Mouse (Mus musculus): ENCODE measurements around the gene Zbtb3. TPM values are rescaled to one million over a fixed set of nuclear protein-coding genes. Genes with fewer than 3 reads are reported as not detected.

Zbtb3 gene
- polyA plus RNA-seq, 1 experiment: 1.6 TPM

DNA sequence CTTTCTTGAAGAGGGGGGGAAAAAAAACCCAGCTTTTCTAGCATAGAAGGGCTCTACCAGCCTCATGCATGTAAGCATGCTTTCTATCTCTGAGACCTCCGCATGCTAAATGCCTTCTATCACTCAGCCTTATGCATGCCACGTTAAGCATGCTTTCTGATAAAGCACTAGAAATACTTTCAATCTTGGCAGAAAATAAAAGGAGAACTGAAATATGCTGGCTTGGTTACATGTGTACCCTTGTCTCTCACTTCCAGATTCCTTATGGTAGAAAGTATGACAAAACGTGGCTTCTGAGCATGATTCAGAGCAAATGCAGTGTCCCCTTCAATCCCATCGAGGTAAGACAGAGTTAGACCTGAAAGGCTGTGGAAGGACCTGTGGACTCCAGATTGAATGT lies 39.1 kb upstream of the Zbtb3 start:
- H3K36me3 ChIP-seq (ENCODE audit: control insufficient read depth, insufficient read depth, low read length): peaks cover 8% of the 10 kb centered on the region
- WGBS: 86% methylated on average over 4 of the region's 4 CpGs

DNA sequence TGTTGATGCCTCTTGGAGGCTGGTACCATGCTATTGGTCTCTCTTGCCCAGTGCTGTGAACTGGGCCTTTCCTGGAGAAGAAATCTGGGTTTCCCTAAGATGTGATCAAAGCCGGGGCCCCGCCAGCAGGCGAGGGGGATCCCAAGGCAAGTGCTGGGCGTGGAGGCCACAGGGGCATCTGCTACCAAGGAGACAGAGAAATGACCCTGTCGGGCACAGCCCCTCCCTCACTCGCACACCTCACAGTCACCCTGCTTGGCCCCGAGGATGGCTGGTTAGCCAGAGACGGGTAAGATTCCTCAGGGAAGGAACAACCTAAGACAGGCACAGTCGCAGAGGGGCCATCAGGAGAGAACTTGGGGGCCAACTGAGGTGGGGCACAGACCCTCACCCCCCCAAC lies 36.8 kb upstream of the Zbtb3 start:
- WGBS: 98% methylated on average over 9 of the region's 9 CpGs
- H3K36me3 ChIP-seq (ENCODE audit: control insufficient read depth, insufficient read depth, low read length): peaks cover 8% of the 10 kb centered on the region
- TF ChIP-seq POLR2A (IDR thresholded peaks at IDR 0.05; ENCODE audit: low read depth, low read length) (no peak), CTCF (conservative IDR thresholded peaks at IDR 0.05; ENCODE audit: insufficient read depth, insufficient read length, low read depth, low read length) (no peak)

More for the DNA sequence above, 39.1 kb upstream of the Zbtb3 start:
- Histone ChIP-seq H3K4me1 (ENCODE audit: control insufficient read depth, insufficient read depth, low read length) (no peaks in the 10 kb centered on the region), H3K27me3 (replicated peaks; ENCODE audit: control insufficient read depth, insufficient read depth, low read length) (no peaks in the 10 kb centered on the region), H3K27ac (ENCODE audit: insufficient read depth, low read depth, low read length) (no peak overlapping the region), H3K4me3 (ENCODE audit: insufficient read depth, low read depth, low read length) (no peak overlapping the region)
- TF ChIP-seq POLR2A (IDR thresholded peaks at IDR 0.05; ENCODE audit: low read depth, low read length) (no peak), CTCF (conservative IDR thresholded peaks at IDR 0.05; ENCODE audit: insufficient read depth, insufficient read length, low read depth, low read length) (no peak)
- DNase-seq: no peak

DNA sequence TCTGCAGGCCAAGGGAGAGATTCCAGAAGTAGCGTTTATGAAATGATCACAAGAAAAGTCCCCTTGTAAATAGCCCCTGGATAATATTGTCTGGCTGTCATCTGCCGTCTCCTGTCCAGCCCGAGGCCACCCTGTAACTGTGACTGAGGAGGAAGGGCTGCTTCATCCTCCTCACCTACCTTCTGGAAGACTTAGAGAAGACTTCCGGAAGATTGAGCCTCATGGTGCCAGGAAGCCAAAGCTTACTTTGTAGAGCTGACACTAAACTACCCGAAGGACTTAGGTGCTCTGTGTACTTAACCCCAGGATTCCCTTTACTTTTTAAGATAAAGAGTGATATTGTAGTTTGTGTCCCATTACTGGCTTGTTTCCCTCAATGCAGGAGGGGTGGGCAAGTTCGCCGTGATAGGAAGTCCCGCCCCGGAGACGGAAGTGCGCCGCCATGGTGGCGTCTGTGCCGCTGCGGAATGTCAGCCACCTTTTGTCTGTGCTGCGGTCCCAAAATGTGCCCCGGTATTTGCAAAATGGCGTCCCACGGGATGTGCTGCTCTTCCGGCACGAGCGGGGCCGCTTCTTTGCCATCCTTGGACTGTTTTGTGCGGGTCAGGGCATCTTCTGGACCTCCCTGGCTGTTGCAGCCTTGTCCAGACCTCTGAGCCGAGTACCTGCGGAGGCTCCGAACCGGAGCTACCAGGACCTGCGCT lies 31.6 kb upstream of the Zbtb3 start, which contains the start of gene Tmem223:
TSS of gene Tmem223 (plus strand) at position 430 of the 704 bp plus-strand sequence.
- H3K27me3 ChIP-seq (replicated peaks; ENCODE audit: control insufficient read depth, insufficient read depth, low read length): no peaks in the 10 kb centered on the region
- peak within 1 kb of the TSS; percentile 96 for H3K4me3 ChIP-seq (ENCODE audit: insufficient read depth, low read depth, low read length)
- DNase-seq: peak; percentile 86
- 18% methylated on average over 29 of the region's 29 CpGs for WGBS
- peak within 1 kb of the TSS; percentile 90 for H3K27ac ChIP-seq (ENCODE audit: insufficient read depth, low read depth, low read length)
- peak; percentile 72 for TF ChIP-seq POLR2A (IDR thresholded peaks at IDR 0.05; ENCODE audit: low read depth, low read length)
- no peak for TF ChIP-seq CTCF (conservative IDR thresholded peaks at IDR 0.05; ENCODE audit: insufficient read depth, insufficient read length, low read depth, low read length)
- H3K36me3 ChIP-seq (ENCODE audit: control insufficient read depth, insufficient read depth, low read length): peaks cover 2% of the 10 kb centered on the region
- peaks cover 17% of the 10 kb centered on the region; the same call in 1 of the 2 replicates for H3K4me1 ChIP-seq (ENCODE audit: control insufficient read depth, insufficient read depth, low read length)

More for the DNA sequence above, 36.8 kb upstream of the Zbtb3 start:
- no peak for DNase-seq
- Histone ChIP-seq H3K4me3 (ENCODE audit: insufficient read depth, low read depth, low read length) (no peak overlapping the region), H3K27me3 (replicated peaks; ENCODE audit: control insufficient read depth, insufficient read depth, low read length) (no peaks in the 10 kb centered on the region), H3K4me1 (ENCODE audit: control insufficient read depth, insufficient read depth, low read length) (peaks cover 4% of the 10 kb centered on the region; the same call in 1 of the 2 replicates), H3K27ac (ENCODE audit: insufficient read depth, low read depth, low read length) (no peak overlapping the region)

DNA sequence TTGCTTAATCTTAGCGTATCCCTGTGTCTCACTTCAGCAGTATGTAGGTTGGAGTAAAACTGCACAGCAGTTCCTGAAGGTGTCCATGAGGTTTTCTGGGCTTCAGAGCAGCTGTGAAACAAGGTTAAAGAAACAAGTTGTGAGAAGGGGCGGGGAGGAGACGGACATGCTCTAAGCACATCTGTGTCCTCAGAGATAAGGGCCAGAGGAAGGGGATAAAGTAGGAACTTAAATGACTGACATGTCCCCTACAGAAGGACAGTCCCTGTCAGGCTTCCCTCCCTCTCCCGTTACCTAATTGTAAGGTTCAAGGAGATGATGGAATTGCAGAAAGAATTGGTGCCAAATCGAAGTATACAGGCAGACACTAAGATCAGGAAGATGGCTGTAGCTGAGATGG lies 29.4 kb upstream of the Zbtb3 start:
- no peak for DNase-seq
- WGBS: 68% methylated on average over 5 of the region's 5 CpGs
- H3K4me1 ChIP-seq (ENCODE audit: control insufficient read depth, insufficient read depth, low read length): peaks cover 17% of the 10 kb centered on the region; the same call in 1 of the 2 replicates
- peak overlapping the region; percentile 30; the same call in 1 of the 2 replicates for H3K4me3 ChIP-seq (ENCODE audit: insufficient read depth, low read depth, low read length)
- H3K27me3 ChIP-seq (replicated peaks; ENCODE audit: control insufficient read depth, insufficient read depth, low read length): no peaks in the 10 kb centered on the region
- TF ChIP-seq POLR2A (IDR thresholded peaks at IDR 0.05; ENCODE audit: low read depth, low read length): no peak
- no peak for TF ChIP-seq CTCF (conservative IDR thresholded peaks at IDR 0.05; ENCODE audit: insufficient read depth, insufficient read length, low read depth, low read length)
- H3K27ac ChIP-seq (ENCODE audit: insufficient read depth, low read depth, low read length): no peak overlapping the region
- no peaks in the 10 kb centered on the region; the same call in 1 of the 2 replicates for H3K36me3 ChIP-seq (ENCODE audit: control insufficient read depth, insufficient read depth, low read length)

DNA sequence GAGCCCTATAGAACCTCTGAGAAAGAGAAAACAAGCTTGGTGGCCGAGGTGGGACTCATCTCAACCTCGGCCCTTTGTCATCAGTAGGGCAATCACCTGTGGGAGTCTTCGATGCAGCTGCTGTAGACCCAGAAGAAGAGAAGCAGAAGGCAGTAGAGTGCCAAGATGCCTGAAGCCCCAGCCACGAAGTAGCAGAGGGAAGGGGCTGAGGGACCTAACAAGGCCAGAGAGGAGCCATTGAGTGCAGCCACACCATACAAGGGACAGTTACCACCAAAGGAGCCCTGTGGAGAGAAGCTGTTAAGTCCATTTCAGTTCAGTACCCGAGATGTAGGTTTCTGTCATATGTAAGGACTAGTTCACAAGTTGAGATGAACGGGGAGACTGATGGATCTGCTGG lies 28.9 kb upstream of the Zbtb3 start:
- Histone ChIP-seq H3K4me1 (ENCODE audit: control insufficient read depth, insufficient read depth, low read length) (peaks cover 17% of the 10 kb centered on the region; the same call in 1 of the 2 replicates), H3K4me3 (ENCODE audit: insufficient read depth, low read depth, low read length) (peak overlapping the region; percentile 30; the same call in 1 of the 2 replicates), H3K27ac (ENCODE audit: insufficient read depth, low read depth, low read length) (no peak overlapping the region), H3K27me3 (replicated peaks; ENCODE audit: control insufficient read depth, insufficient read depth, low read length) (no peaks in the 10 kb centered on the region), H3K36me3 (ENCODE audit: control insufficient read depth, insufficient read depth, low read length) (no peaks in the 10 kb centered on the region; the same call in 1 of the 2 replicates)
- TF ChIP-seq CTCF (conservative IDR thresholded peaks at IDR 0.05; ENCODE audit: insufficient read depth, insufficient read length, low read depth, low read length) (no peak), POLR2A (IDR thresholded peaks at IDR 0.05; ENCODE audit: low read depth, low read length) (no peak)
- no peak for DNase-seq
- WGBS: 35% methylated on average over 6 of the region's 6 CpGs

DNA sequence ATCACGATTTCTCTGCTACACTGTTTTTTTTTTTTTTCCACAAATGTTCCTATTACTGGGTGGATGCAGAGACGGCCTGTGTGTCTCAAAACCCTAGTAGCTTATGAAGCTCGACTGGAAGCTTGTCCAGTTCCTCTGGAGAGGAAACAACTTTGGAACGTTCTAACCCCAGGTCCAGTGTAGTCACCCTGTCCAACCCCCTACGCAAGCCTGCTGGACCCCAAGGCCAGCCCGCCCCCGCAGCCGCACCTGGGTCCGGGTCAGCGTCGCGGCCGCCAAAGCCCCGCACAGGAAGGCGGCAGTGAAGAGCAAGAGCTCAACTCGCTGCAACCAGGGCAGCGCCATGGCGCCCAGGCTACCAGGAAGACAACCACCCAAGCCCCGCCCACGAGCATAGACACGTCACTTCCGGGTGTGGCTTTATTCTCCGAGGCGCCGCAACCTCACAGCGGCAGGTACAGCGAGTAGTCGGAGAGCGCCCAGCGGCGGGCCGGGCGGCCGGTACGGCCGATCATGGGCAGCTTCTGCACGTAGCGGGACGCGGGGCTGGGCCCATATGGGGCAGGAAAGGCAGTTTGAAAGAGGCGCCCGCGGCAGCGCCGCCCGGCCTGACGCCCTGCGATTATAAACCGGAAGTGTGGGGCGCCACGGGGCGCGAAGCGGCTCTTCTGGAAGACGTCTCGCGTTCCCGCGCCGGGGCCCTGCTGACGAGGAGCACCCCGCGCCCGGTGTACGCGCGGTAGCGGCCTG lies 28.1 kb upstream of the Zbtb3 start, which contains the start of gene Tmem179b:
TSS of gene Tmem179b (minus strand) at position 382 of the 750 bp plus-strand sequence.
- Histone ChIP-seq H3K4me1 (ENCODE audit: control insufficient read depth, insufficient read depth, low read length) (peaks cover 17% of the 10 kb centered on the region; the same call in 1 of the 2 replicates), H3K36me3 (ENCODE audit: control insufficient read depth, insufficient read depth, low read length) (no peaks in the 10 kb centered on the region), H3K27ac (ENCODE audit: insufficient read depth, low read depth, low read length) (peak within 1 kb of the TSS; percentile 87), H3K27me3 (replicated peaks; ENCODE audit: control insufficient read depth, insufficient read depth, low read length) (no peaks in the 10 kb centered on the region), H3K4me3 (ENCODE audit: insufficient read depth, low read depth, low read length) (peak within 1 kb of the TSS; percentile 99)
- under 1% methylated on average over 68 of the region's 68 CpGs for WGBS
- TF ChIP-seq CTCF (conservative IDR thresholded peaks at IDR 0.05; ENCODE audit: insufficient read depth, insufficient read length, low read depth, low read length) (no peak), POLR2A (IDR thresholded peaks at IDR 0.05; ENCODE audit: low read depth, low read length) (peak; percentile 70)
- peak; percentile 97 for DNase-seq

Measured in kidney, adult 2 months (tissue).